Mouse (Mus musculus) WW6 (cell line): ENCODE measurements around the gene Pogk.

Source experiments
- DNase-seq: peaks from one replicate; pipeline ENCODE4 v3.0.0-alpha.2; 2013; ENCODE audit warnings: low read depth, low spot score

Pogk gene

DNA sequence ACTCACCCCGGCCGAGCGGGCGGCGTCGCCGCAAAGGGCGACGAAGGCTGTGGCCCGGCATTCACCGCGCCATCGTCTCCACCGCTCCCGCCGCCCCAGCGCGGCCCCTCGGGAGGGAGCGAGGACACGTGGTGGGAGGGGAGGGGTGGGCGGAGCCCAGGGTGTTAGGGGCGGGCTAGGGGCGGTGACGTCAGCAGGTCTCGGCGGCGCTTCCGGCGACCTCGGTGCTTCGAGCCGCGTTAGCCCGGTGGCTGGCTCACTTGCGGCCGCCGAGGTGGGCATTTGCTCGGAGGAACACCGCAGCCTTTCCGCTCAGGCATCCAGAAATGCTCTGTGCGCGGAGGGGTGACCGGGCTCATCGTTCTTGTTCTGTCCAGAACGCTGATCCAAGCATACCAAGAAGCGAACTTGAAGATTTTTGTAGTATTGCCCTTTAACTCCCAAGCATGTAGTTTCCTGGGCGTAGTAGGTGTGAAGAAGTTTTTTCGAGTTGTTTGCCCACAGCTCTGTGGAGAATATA lies at the start of gene Pogk:
Gene Pogk, minus strand, starts transcription at position 163 of the 520 bp plus-strand sequence.
- peak; percentile 13 for DNase-seq

DNA sequence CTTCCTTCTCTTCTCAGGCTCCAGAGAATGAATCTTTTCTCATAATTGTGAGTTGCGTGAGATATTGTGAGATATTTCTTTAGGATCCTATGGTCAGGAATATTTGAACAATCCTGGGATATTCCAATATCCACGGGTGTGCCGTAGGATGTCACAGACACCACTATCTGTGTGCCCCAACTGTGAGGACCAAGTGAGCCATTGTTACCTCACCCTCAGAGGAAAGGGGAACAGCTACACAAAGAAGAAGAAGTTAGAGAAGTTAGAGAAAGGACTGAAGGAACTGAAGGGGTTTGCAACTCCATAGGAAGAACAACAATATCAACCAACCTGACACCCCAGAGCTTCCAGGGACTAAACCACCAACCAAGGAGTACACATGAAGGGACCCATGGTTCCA lies 32.3 kb upstream of the Pogk start:
- DNase-seq: no peak

DNA sequence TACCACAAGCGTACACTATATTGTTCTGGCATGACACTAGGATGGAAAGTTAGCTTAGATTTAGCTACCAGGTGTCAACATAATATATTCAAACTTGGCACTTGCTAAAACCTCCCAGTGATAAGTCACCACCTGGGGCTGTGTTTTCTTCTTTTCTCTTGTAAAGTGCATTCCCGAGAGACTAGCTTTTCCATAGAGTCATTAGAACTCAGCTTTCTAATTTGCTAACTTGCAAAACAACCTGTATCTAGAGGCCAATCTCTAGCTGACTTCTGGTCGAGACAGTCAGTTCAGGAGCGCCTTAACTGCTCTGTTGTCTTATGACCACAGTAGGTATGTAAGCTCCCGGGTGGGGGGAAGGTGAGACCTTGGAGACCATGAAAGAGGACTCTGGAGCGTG lies 29.8 kb upstream of the Pogk start:
- DNase-seq: no peak

DNA sequence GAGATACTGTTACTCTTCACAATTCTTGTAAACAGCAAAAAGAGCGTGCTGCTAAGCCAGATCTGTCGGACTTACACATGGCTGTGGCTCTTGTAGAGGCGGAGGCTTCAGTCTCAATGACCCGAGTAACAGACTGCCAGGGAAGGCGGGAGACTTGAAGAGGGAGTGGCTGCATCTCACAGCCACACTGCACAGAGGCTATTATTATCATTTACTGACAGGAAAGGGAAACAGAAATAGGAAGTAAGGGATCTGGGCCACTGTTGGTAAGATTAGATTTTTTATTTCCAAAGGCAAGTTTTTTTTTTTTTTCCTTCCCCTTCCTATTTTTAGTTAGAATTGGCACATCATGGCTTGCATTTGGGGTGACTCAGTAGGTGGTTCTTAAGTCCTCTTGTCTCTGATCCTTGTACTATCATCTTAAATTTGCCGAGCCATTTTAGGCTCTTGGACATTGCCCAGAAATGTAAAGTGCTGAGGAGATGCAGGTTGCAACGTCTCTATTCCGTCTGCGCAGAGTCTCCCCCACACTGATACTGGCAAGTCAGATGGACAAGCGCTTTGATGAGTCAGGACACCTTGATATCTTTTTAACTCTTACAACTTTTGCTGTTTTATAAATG lies 20.3 kb upstream of the Pogk start:
- no peak for DNase-seq

DNA sequence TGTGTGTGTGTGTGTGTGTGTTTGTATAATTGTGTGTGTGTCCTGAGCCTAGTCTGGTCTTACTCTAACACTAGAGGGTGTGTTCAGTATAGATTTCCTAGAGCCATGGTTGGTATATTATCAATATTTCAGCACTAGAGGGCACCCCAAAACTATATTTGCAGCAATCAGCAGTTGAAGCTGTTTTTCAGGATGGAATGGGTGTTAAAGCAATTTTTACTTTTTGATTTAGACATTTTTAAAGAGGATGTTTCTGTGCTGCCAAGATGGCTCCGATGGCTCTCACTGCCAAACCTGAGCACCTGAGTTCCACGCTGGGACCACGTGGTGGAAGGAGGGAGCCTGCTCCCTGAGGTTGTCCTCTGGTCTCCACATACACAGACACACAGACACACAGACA lies 19.4 kb upstream of the Pogk start:
- no peak for DNase-seq

DNA sequence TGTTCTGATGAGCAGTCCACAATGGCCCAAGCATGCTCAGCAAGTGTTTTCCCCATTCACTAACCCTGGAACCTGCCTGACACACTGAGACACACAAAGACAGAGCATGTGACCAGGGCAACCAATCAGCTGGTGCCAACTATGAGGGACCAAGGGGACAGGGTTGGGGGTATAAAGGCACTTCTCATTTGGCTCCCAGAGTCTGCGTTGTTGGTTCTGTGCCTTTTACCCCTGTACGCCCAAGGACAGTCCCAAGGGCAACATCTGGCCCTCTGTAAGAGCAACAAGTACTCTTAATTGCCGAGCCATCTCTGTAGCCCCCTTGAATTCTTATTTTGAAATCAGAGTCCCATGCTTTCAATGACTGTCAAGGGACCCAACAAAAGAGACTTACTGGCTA lies 2.6 kb upstream of the Pogk start:
- DNase-seq: no peak

DNA sequence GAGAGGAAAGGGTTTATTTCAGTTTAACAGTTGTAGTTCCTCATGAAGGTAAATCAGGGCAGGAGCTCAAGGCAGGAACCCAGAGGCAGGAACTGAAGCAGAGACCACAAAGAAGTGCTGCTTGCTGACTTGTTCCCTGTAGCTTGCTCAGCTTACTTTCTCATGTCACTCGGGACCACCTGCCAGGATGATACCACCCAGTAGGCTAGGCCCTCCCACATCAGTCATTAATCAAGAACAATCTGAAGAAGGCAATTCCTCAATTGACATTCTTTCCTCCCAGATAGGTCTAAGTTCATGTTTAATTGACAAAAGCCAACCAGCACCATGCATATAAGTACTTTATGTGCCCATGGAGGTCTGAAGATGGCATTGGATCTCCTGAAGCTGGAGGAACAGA lies 1.9 kb upstream of the Pogk start:
- DNase-seq: no peak

DNA sequence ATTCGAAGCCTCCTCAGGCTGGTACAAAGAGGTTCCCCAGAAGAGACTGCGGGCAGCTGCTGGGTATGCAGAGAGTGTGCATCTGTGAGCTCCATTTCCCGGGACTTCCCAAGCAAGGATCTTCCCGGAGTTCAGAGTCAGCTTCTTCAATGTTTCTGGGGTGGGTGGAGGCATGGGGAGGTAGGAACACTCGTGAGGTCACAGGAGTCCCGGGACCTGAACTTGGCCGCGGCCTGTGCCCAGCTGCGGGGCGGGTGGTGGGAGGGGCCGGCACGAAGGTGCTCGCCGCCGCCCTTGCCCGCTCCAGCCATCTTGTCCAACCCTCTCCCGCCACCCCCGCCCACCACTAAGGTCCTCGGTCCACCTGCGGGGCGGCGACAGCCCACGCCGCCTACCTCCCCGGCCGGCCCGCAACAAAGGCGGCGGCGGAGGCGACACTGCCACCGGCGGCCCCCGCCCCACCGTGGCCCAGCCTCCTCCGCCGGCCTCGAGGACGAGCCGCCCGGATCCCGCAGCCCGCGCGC lies 424 bp downstream of the Pogk start:
- DNase-seq: no peak

DNA sequence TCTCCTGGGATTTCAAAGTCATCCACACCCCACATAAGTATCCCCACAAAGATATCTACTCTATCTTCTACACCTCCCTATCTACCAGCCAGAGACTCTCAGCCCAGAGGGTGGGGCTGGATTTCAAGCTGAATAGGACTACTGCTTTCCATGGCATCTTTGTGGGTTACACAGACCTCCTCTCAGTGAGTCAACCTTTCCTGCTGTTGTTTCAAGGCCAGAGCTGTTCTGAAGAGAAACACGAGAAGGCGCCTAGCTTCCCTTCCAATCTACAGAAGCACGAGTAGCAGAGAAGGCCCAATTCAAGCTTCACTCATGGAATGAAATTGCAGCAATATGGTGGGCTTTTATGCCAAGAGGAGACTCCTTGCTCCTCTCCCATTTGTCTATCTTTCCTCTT lies 5.8 kb downstream of the Pogk start:
- no peak for DNase-seq

DNA sequence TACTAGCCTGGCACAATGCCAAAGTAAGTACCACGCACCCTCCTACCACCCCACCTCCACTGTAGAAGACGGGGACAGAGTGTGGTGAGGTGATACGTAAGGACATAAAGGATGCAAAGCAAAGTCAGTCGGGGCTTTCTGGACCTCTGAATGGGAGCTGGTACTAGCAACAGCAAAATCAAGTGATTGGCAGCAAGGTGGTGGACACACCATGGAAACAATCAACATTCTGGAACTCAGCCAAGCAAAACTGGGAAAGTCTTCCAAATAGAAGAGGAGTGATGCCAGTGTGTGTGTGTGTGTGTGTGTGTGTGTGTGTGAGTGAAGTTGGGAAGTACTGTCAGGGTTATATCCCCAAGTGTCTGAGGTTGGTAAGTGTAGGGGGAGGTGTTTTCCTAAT lies 7.7 kb downstream of the Pogk start:
- DNase-seq: no peak

DNA sequence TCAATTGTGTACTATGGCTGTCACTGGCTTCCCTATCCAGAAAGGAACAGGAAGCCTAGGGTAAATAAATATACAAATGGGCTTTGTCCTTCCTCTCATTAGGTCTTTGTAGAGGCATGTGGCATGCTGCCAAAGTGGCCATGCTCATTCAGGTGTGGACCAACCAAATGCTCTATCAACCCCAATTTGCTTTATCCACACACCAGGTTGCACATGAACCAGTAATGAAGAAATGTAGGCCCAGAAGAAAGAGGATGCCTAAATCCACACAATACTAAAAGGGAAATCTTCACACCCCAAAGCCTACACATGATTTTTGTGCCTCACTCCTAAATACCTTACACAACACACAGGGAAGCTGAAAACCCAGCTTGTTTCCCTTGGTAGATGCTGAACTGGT lies 8.2 kb downstream of the Pogk start:
- no peak for DNase-seq

DNA sequence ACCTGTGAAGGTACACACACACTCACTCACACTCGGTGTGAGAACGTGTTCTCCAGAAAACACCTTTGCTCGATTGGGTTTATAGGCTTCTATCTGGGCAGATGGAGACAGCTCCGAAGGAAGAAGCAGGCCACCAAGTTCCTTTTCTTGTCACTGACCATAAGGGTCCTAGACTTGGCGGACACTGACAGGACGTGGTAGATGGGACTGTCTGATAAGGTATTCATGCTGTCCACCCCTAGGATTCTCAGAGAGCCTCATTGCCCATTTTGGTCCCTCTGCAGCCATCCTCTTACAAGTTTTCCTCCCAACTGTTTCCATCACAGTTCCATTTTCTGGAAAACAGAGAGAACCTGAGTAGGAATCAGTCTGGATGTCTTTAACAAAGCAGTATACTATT lies 13.3 kb downstream of the Pogk start:
- DNase-seq: no peak

DNA sequence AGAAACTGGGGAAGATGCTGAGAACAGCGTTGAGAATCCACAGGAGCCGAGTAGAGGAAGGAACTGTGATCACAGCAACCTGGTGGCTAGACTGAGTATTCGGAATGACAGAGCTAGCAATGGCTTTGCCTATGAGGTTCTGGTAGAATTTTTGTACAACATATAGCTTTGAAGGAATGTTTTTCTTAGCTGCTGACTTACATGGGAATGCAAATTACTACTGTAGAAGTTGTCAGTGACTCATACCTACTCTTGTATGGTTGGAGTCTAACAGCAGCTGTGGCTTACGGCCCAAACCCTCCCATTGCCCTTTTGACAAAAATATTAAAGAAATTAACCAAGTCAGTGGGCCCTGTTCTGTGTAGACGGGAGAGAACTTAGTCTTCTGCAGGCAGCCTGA lies 14.0 kb downstream of the Pogk start:
- no peak for DNase-seq

DNA sequence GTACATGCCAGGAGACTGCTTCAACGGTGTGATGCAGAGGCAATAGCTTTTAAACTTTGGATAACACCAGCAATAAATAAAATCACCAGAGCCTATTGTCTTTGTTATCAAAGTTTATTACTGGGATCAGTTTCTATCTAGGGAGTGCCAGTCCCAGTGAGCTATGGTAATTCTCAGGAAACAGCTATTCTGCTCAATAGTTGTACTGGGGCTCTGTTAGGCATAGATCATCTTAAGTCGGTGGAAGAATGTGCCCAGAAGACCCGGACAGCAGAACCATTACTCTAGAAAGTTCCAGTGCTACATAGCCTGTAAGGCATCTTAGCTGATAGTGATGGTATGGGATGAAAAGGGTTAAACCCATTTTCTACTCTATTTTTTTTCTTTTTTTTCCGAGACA lies 14.9 kb downstream of the Pogk start:
- DNase-seq: no peak

DNA sequence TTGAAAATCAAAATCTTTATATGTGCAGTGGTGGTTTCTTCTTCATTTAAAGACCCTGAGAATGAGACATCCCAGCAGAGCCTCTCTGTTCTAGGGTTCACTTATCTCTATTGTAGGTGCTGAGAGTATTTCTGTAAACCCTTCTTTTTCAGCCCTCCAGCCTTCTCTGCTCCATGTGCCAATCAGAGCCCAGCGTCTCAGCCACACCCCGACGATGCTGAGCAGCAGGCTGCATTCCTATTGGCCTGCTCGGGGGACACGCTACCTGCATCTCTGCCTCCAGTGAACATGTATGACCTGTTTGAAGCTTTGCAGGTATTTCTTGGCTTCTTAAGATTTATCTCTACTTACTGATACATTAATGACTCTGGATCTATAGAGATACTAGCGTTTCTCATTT lies 18.0 kb downstream of the Pogk start:
- DNase-seq: no peak

DNA sequence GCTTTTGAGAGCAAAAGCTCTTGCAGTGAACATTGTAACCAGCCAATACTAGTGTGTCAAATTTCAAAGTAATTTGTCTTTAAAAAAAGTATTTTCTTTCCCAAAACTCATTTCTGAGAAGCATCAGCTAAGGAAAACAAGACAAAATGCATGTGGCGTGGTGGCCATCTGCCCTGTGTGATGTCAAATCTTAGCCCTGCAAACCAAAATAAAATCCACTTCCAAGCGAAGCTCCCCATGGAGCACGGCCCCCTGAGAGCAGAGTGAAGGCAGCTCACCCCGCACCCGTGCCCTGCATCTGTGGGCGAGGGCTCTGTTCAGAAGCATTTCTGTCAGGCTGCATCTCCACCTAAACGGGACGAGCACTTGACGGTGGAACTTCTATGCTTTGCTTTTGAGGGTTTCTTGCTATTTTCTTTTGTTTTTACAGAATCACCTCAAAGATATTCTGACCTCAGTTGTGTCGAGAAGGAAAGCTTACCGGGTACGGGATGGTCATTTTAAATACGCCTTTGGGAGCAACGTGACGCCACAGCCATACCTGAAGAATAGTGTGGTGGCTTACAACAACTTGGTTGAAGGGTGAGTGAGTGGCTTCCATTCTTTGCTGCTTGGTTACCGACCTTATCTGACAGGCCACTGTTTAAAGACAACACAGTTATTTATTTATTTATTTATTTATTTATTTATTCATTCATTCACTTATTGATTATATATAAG lies 20.1 kb downstream of the Pogk start:
- DNase-seq: no peak

DNA sequence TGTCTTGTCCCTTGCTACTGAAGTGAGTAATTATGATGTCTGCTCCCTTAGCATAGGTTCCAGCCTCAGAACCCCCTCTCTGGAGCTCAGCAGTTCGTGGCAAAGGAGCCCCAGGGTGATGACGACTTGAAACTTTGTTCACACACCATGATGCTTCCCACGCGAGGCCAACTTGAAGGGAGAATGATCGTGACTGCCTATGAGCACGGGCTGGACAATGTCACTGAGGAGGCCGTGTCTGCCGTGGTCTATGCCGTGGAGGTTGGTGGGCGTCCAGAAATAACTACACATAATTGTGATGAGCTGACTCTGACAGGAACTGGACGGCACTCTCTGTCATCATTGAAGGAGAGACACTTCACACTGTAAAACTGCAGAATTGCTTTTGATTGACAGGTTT lies 21.2 kb downstream of the Pogk start:
- DNase-seq: no peak

DNA sequence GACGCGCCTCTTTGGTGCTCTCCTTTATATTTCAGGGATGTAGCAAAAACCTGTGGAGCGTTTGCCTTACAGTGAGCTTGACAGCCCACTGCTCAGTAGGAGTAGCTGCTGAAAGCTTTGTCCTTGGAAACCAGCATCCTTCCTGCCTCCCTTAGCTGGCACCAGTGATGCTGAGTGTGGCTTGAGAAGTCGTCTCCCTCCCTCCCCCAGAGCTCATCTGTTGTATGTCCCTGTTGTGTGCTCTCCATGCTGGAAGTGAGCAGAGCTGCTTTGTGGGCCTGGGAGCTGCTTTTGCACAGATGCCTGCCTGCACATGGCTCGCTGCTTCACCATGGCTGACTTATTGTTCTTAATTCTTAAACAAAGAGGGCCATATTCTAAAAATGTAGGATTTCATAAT lies 24.2 kb downstream of the Pogk start:
- DNase-seq: no peak

DNA sequence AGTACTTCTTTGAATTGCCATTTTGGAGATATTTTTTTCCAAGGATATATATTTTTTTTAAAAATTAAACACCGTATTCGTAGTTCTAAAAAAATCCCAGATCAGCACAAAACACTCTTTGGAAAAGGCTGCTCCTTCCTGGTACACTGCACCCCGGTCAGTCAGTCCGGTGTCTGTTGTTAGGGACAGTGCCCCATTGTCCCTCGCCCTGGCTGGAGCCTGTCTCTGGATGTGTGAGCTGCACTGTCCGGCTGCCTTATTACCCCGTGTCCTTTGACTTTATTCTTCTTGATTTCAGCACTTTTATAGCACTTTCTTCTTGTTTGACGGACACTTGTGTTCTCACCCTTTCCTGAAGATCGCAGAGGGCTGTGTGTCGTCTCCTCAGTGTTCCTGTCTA lies 25.0 kb downstream of the Pogk start:
- DNase-seq: no peak

DNA sequence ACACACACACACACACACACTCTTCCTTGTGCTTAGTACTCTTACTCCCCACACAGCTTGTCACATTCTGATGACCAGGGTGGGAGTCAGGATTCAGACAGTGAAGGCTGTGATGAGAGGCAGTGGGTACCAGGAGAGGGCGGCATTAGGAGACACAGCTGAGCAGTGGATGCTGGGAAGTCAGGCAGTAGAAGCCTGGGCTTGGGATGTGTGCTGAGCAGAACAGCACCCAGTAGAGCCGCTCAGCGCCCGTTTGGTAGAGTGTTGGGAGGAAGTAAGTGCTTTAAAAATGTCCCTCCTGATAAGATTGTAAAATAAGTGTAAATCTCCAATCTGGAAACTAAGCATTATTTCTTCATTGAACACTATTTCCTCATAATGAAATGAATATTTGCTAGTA lies 27.0 kb downstream of the Pogk start:
- DNase-seq: no peak

DNA sequence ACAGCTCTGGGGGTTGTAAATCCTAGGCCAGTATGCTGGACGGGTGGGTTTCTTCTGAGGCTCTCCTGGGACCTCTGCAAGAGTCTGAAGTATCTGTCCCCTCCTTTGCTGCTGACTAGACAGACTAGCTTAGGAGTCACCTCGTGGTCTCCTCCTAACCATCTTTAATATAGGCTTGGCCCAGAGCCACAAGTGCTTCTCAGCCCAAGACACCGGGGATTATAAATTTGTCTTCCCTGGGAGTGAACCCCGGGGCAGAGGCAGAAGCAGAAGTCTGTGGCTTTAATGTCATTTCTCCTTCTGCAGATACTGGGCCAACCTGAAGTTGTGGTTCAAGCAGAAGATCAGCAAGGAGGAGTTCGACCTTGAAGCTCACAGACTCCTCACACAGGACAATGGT lies 27.8 kb downstream of the Pogk start:
- no peak for DNase-seq

DNA sequence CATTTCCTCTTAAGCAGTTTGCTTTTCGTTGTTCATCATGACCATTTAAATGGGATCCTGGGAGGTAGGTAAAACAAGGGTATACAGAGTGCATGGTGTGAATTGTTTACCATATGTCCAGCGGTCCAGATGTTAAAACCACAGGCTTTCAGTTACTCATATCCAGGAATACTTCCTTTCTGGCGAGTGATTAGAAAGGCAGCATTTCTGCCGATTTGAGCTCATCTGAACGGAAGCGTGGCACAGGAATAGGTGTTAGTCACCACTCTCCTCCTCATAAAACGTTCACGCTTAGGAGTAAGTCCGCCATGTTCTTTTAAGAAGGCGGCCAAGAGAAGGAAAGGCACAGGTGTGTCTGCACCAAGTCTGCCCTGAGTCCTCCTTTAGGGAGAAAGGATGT lies 28.3 kb downstream of the Pogk start:
- DNase-seq: no peak

DNA sequence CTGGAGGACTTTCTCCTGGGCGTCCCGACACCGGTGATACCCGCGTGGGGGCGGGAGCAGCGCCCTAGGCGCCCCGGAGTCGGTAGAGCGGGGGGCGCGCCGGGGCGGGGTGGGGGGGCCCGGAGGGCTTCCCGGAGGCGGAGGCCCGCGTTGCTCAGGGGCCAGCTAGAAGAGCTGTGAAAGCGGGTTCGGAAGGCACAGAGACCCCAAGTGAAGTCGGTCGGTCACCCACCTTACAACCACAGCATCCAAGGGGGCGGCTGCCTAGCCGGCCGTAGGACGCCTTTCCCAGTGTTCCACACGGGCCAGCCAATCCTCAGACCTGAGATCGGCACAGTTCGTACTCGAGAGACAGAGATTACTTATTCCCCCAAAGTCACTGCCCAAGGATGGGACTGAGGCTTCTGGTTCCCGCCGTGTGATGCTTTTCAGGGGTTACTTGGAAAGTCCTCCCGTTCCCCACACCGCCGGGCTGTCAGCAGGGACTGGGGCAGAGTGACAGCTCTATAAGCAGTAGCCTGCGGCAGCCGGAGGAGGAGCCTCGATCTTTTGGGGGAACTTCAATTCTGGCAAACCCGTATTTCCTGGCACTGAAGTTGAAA lies 29.9 kb downstream of the Pogk start:
- DNase-seq: no peak
